Mouse (Mus musculus) pancreas, adult 10 weeks (tissue): ENCODE measurements around the gene Stxbp1. TPM values are rescaled to one million over a fixed set of nuclear protein-coding genes. Genes with fewer than 3 reads are reported as not detected.

Experiments used
- polyA plus RNA-seq: library from polyadenylated mRNA; stranded (reverse); fragments of 350-450 nt; fragmentation: Illumina TruSeq; extraction: RNeasy Lipid Tissue Mini Kit (QIAGEN cat#74804); gene quantifications from one replicate; pipeline ENCODE4 v1.2.3, GENCODE M21; 2015; ENCODE audit warnings: low read depth, low replicate concordance; ENCODE audit not compliant: insufficient read depth

Gene Stxbp1
- 7.2 TPM for polyA plus RNA-seq

GRCm38 (mm10) chr2:32846805-32847467, at the start of gene Stxbp1:
Gene Stxbp1, minus strand, starts transcription at chr2:32847245.

GRCm38 (mm10) chr2:32875675-32876489, 28.8 kb upstream of the Stxbp1 start, which contains the start of gene Fam129b:
Gene Fam129b, plus strand, starts transcription at chr2:32876114.

GRCm38 (mm10) chr2:32784048-32784681, 62.9 kb downstream of the Stxbp1 start, which contains the start of gene Cfap157:
Gene Cfap157, minus strand, starts transcription at chr2:32784428.

GRCm38 (mm10) chr2:32775359-32776074, 71.5 kb downstream of the Stxbp1 start, which contains the start of the genes Ttc16 and Ptrh1:
Gene Ttc16, minus strand, starts transcription at chr2:32775633.
Gene Ptrh1, plus strand, starts transcription at chr2:32775786.

GRCm38 (mm10) chr2:32757056-32757845, 89.8 kb downstream of the Stxbp1 start, which contains the start of gene Tor2a:
Gene Tor2a, plus strand, starts transcription at chr2:32757234.

GRCm38 (mm10) chr2:32740916-32741272, 106.2 kb downstream of the Stxbp1 start, which contains the start of gene 6330409D20Rik:
Gene 6330409D20Rik, minus strand, starts transcription at chr2:32741016.

Other genes starting within 250 kb of the Stxbp1 start
- 8.5 TPM for gene St6galnac6, start 247.5 kb downstream of the Stxbp1 start, polyA plus RNA-seq
- gene Ak1, start 225.5 kb downstream of the Stxbp1 start, polyA plus RNA-seq = 4.1 TPM
- gene Eng, start 200.7 kb downstream of the Stxbp1 start, polyA plus RNA-seq = 78.3 TPM
- 25.2 TPM for gene Fpgs, start 143.1 kb downstream of the Stxbp1 start, polyA plus RNA-seq
- 22.0 TPM for gene Cdk9, start 134.2 kb downstream of the Stxbp1 start, polyA plus RNA-seq
- gene Sh2d3c, start 126.2 kb downstream of the Stxbp1 start, polyA plus RNA-seq = 7.7 TPM
- not detected for gene 6330409D20Rik, start 106.2 kb downstream of the Stxbp1 start, polyA plus RNA-seq
- 24.0 TPM for gene Tor2a, start 90.0 kb downstream of the Stxbp1 start, polyA plus RNA-seq
- 0.70 TPM for gene Ttc16, start 71.6 kb downstream of the Stxbp1 start, polyA plus RNA-seq
- gene Ptrh1, start 71.5 kb downstream of the Stxbp1 start, polyA plus RNA-seq = 4.1 TPM
- 0.48 TPM for gene Cfap157, start 62.8 kb downstream of the Stxbp1 start, polyA plus RNA-seq
- 14.7 TPM for gene Fam129b, start 28.9 kb upstream of the Stxbp1 start, polyA plus RNA-seq
- gene Rpl12, start 114.3 kb upstream of the Stxbp1 start, polyA plus RNA-seq = 289 TPM
- 3.8 TPM for gene Lrsam1, start 114.4 kb upstream of the Stxbp1 start, polyA plus RNA-seq
- gene Slc2a8, start 134.8 kb upstream of the Stxbp1 start, polyA plus RNA-seq = 4.8 TPM